Mouse (Mus musculus): Measurements from ENCODE around the gene Snap47. TPM values are rescaled to one million over a fixed set of nuclear protein-coding genes. Genes with fewer than 3 reads are reported as not detected.
A peak's percentile ranks its signal among the peaks of the same experiment; 100 is the strongest.

Gene Snap47
- polyA plus RNA-seq, 1 experiment, result 17.1 TPM

DNA sequence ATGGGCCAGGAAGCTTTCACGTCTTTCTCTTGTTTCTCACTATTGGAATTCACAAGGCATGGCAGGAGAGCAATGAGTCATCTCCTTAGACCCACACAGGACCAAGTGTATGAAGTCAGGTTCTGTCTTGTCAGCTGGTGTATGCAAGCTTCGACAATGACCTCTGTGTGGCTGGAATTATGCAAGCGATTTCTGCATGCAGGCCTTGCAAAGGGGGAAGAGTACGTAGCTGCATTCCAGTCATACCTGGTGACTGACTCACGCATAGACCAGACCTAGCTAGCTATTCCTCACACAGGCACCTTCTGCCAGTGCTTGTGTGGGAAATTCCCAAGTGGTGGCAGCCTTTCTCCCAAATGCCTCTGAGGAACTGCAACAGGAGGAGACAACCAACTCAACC, 8.0 kb upstream of the Snap47 start:
- TF ChIP-seq POLR2A (IDR thresholded peaks at IDR 0.05; ENCODE audit: borderline replicate concordance, low read depth, low read length) (no peak), CTCF (IDR thresholded peaks at IDR 0.05; ENCODE audit: low read depth, low read length) (no peak)
- Histone ChIP-seq H3K4me3 (ENCODE audit: insufficient read depth, low read length) (no peak overlapping the region), H3K27ac (ENCODE audit: insufficient read depth, low read depth, low read length) (no peak overlapping the region), H3K4me1 (ENCODE audit: control insufficient read depth, insufficient read depth, low read length) (peaks cover 25% of the 10 kb centered on the region)

DNA sequence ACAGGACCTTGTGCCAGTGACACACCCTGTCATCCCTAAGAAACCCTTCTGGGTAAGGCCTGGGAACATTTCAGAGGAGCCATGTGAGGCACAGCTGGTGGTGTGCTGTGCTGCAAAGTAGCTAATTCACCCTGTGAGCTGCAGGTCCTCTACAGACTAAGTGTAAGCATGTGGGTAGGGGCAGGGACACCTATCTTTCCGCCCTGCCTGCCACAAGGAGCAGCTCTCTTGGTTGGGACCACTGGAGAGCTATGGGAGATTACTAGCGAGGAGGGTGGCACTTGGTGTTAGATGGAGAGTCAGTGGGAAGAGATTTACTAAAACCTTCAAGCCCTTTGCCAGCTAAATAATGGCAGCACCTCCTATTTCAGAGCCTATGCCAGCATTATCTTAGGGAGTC, 5.9 kb upstream of the Snap47 start:
- Histone ChIP-seq H3K4me3 (ENCODE audit: insufficient read depth, low read length) (no peak overlapping the region), H3K27ac (ENCODE audit: insufficient read depth, low read depth, low read length) (peak overlapping the region; percentile 29; the same call in 1 of the 2 replicates), H3K4me1 (ENCODE audit: control insufficient read depth, insufficient read depth, low read length) (peaks cover 25% of the 10 kb centered on the region)
- no peak for TF ChIP-seq POLR2A (IDR thresholded peaks at IDR 0.05; ENCODE audit: borderline replicate concordance, low read depth, low read length)
- no peak for TF ChIP-seq CTCF (IDR thresholded peaks at IDR 0.05; ENCODE audit: low read depth, low read length)

DNA sequence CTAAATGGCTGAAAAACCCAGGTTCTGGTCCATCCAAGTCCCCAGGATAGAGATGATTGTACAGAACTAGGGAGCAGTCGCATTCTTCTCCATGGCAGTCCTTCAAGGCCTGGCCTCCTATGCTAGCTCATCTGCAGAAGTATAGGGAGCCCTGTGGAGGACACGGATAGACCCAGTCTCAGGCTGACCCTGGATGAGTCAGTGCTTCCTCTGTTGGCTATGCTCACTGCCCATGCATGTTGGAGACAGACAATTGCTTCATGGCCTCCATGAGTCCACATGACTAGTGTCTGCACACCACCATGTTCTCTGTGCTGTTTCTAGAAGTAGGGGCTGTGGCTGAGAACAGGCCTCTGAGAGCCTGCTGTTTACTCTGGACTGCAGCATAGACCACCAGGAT, 5.4 kb upstream of the Snap47 start:
- TF ChIP-seq CTCF (IDR thresholded peaks at IDR 0.05; ENCODE audit: low read depth, low read length), result no peak
- TF ChIP-seq POLR2A (IDR thresholded peaks at IDR 0.05; ENCODE audit: borderline replicate concordance, low read depth, low read length), result no peak
- H3K4me3 ChIP-seq (ENCODE audit: insufficient read depth, low read length), result no peak overlapping the region
- H3K27ac ChIP-seq (ENCODE audit: insufficient read depth, low read depth, low read length), result peak overlapping the region; percentile 29; the same call in 1 of the 2 replicates
- peaks cover 25% of the 10 kb centered on the region for H3K4me1 ChIP-seq (ENCODE audit: control insufficient read depth, insufficient read depth, low read length)

DNA sequence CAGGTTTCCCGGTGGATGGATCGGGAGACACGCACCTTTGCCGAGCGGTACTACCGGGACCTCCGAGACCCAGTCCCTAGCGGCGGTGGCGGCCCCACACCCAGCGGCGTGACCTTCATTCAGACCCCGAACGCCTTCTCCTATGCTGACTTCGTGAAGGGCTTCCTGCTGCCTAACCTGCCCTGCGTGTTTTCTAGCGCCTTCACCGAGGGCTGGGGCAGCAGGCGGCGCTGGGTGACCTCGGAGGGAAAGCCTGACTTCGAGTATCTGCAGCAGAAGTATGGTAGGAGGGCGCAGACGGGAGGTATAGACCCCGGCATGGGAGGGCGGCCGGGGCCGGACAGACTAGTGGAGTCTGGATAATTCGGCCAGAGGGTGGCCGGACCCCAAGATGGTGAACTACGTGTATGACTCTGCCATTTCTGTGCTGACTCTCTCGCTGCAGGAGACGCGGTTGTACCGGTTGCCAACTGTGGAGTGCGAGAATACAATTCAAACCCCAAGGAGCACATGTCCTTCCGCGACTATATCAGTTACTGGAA, 685 bp downstream of the Snap47 start:
- peak overlapping the region; percentile 82 for H3K4me3 ChIP-seq (ENCODE audit: insufficient read depth, low read length)
- H3K27ac ChIP-seq (ENCODE audit: insufficient read depth, low read depth, low read length), result 0 out of 2 replicates have a peak overlapping the region, but pooled peaks have one; percentile 10
- H3K4me1 ChIP-seq (ENCODE audit: control insufficient read depth, insufficient read depth, low read length), result peaks cover 10% of the 10 kb centered on the region
- TF ChIP-seq POLR2A (IDR thresholded peaks at IDR 0.05; ENCODE audit: borderline replicate concordance, low read depth, low read length) (no peak), CTCF (IDR thresholded peaks at IDR 0.05; ENCODE audit: low read depth, low read length) (no peak)

DNA sequence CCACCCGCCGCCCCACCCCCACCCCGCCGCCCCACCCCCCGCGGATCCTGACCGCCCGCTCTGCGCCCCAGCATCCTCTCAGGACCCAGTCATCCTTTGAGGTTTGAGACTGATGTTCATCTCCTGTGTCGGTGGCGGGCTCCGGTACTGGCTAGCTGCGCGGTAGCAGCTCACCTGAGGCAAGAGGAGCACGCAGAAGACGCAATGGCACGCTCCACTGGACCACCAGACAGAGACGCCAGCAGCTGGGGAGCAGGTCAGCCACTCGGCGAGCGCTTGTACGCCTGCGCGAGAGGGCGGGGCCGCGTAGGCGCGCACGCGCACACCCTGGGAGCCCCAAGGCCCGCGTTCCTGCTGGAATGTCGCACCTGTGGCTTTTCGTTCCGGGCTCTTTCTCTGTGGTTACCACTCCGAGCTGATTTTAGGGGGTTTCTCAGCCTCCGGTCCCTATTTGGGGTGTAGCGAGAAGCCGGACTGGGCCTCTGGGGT, 1.2 kb downstream of the Snap47 start, which contains the start of gene Jmjd4:
Gene Jmjd4, plus strand, starts transcription at position 305 of the 489 bp plus-strand sequence.
- 0 out of 2 replicates have a peak within 1 kb of the TSS, but pooled peaks have one; percentile 10 for H3K27ac ChIP-seq (ENCODE audit: insufficient read depth, low read depth, low read length)
- peak within 1 kb of the TSS; percentile 82 for H3K4me3 ChIP-seq (ENCODE audit: insufficient read depth, low read length)
- TF ChIP-seq POLR2A (IDR thresholded peaks at IDR 0.05; ENCODE audit: borderline replicate concordance, low read depth, low read length), result no peak
- no peak for TF ChIP-seq CTCF (IDR thresholded peaks at IDR 0.05; ENCODE audit: low read depth, low read length)
- peaks cover 10% of the 10 kb centered on the region for H3K4me1 ChIP-seq (ENCODE audit: control insufficient read depth, insufficient read depth, low read length)

DNA sequence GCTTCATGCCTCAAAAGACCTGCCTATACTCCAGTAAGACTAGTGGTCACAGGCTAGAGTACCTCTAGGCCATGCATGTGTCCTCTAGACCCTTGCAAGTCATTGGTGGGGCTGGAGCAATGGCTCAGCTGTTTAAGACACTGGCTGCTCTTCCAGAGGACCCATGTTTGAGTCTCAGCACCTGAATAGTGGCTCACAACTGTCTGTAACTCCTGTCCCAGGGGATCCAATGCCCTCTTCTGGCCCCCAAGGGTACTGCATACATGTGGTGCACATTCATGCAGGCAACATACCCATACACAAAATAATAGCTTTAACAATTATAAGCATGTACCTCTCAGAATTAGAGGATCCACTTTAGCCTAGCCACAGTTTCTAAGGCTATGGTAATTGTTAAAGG, 7.9 kb downstream of the Snap47 start:
- Histone ChIP-seq H3K27ac (ENCODE audit: insufficient read depth, low read depth, low read length) (no peak overlapping the region), H3K4me3 (ENCODE audit: insufficient read depth, low read length) (no peak overlapping the region), H3K4me1 (ENCODE audit: control insufficient read depth, insufficient read depth, low read length) (no peaks in the 10 kb centered on the region)
- TF ChIP-seq CTCF (IDR thresholded peaks at IDR 0.05; ENCODE audit: low read depth, low read length), result 0 out of 2 replicates have a peak, but pooled peaks have one; percentile 16
- no peak for TF ChIP-seq POLR2A (IDR thresholded peaks at IDR 0.05; ENCODE audit: borderline replicate concordance, low read depth, low read length)

DNA sequence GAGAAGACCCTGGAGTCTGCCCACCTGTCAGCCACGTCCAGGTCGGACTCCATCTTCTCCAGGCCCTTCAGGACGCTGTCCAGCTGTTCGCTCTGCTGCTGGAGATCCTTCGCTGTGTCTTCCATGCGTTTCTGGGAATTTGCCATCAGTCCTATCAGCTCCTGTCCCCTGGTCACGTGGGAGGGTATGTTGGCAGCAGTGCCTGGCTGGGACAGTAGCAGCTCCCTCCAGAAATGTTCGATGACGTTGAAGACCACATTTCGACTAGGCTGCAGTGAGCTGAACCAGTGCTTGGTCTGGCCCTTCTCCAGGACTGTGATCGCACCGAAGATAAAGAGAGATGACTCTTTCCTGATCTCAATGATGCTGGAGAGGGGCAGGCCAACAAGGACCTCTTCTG, 13.0 kb downstream of the Snap47 start:
- Histone ChIP-seq H3K27ac (ENCODE audit: insufficient read depth, low read depth, low read length) (no peak overlapping the region), H3K4me1 (ENCODE audit: control insufficient read depth, insufficient read depth, low read length) (no peaks in the 10 kb centered on the region), H3K4me3 (ENCODE audit: insufficient read depth, low read length) (no peak overlapping the region)
- no peak for TF ChIP-seq POLR2A (IDR thresholded peaks at IDR 0.05; ENCODE audit: borderline replicate concordance, low read depth, low read length)
- no peak for TF ChIP-seq CTCF (IDR thresholded peaks at IDR 0.05; ENCODE audit: low read depth, low read length)

DNA sequence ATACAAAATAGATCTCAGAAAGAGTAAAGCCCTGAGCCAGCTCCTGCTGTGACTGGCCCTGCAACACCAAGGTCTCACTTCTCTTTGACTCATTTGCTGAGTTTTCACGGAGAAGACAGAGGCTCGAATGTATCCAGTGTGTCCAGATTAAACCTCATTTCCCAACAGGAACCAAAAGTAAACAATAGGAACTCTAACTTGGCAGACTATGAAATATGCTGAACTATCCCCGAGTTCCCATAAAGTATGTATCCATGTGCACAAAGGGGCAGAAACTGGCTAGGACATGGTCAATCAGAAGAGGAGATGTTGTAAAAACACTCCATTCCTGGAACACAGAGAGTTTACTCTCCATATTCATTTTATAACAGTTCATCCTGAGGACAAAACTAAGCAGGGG, 18.7 kb downstream of the Snap47 start:
- H3K4me1 ChIP-seq (ENCODE audit: control insufficient read depth, insufficient read depth, low read length), result peaks cover 4% of the 10 kb centered on the region
- no peak for TF ChIP-seq POLR2A (IDR thresholded peaks at IDR 0.05; ENCODE audit: borderline replicate concordance, low read depth, low read length)
- no peak for TF ChIP-seq CTCF (IDR thresholded peaks at IDR 0.05; ENCODE audit: low read depth, low read length)
- H3K27ac ChIP-seq (ENCODE audit: insufficient read depth, low read depth, low read length), result no peak overlapping the region
- no peak overlapping the region for H3K4me3 ChIP-seq (ENCODE audit: insufficient read depth, low read length)

DNA sequence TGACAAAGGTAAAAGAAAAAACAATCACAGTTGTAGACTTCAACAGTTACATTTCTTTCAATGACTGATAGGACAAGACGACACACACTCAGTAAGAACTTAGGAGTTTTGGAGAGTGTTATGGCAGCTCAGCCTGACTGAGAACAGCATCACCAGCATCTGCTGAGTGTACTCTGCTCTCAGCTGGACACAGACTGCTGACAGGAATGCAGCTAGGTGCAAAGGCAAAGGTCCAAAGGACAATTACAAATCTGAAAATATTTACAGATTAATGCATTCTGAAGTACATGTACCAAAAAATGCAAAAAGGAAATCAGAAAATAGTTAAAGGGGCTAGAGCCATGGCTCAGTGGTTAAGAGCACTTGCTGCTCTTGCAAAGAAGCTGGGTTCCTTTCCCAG, 21.0 kb downstream of the Snap47 start:
- peaks cover 23% of the 10 kb centered on the region for H3K4me1 ChIP-seq (ENCODE audit: control insufficient read depth, insufficient read depth, low read length)
- no peak overlapping the region for H3K27ac ChIP-seq (ENCODE audit: insufficient read depth, low read depth, low read length)
- no peak overlapping the region for H3K4me3 ChIP-seq (ENCODE audit: insufficient read depth, low read length)
- TF ChIP-seq CTCF (IDR thresholded peaks at IDR 0.05; ENCODE audit: low read depth, low read length) (no peak), POLR2A (IDR thresholded peaks at IDR 0.05; ENCODE audit: borderline replicate concordance, low read depth, low read length) (no peak)

DNA sequence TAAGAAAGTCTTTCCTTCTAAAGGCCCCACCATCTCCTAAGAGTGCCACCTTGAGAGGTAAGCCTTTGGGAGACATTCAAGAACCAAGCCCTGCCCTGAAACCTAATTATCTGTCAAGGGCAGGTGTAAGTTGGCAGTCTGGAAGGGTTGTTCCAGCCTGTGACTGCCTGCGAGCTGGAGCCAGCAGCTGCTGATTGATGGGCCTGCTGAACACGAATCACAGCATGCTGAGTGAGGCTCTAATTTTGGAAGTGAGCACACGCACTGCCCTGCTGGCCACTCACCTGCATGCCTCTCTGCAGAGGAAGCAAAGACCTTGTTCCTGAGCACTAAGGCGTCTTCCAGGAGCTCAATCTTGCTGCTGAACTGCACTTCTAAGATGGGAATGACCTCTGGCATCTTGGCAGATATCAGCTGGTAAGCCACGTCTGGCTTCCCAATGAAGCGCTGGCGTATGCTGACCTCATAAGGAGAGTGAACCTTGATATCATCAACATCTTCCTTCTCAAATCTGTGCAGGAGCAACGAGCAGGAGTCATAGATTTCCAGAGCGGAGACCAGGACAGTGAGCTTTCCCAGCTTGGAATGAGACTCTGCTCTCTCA, 22.8 kb downstream of the Snap47 start:
- Histone ChIP-seq H3K4me1 (ENCODE audit: control insufficient read depth, insufficient read depth, low read length) (peaks cover 28% of the 10 kb centered on the region), H3K4me3 (ENCODE audit: insufficient read depth, low read length) (no peak overlapping the region), H3K27ac (ENCODE audit: insufficient read depth, low read depth, low read length) (no peak overlapping the region)
- TF ChIP-seq POLR2A (IDR thresholded peaks at IDR 0.05; ENCODE audit: borderline replicate concordance, low read depth, low read length), result no peak
- no peak for TF ChIP-seq CTCF (IDR thresholded peaks at IDR 0.05; ENCODE audit: low read depth, low read length)

Data from bone marrow macrophage, adult 2 months (primary cell).